Mouse (Mus musculus): Measurements from ENCODE around the gene Golga1. TPM values are rescaled to one million over a fixed set of nuclear protein-coding genes. Genes with fewer than 3 reads are reported as not detected.
"Not testable (repeated sequence)": the region's sequence is repeated elsewhere in the genome, so short reads cannot be mapped to it uniquely, and the experiment has no call there.

Gene Golga1
- 36.1 and 38.5 TPM in 2 replicates for polyA plus RNA-seq (2015; fragmentation: Nextera tagmentation; extraction: Ambion mirVana)

DNA sequence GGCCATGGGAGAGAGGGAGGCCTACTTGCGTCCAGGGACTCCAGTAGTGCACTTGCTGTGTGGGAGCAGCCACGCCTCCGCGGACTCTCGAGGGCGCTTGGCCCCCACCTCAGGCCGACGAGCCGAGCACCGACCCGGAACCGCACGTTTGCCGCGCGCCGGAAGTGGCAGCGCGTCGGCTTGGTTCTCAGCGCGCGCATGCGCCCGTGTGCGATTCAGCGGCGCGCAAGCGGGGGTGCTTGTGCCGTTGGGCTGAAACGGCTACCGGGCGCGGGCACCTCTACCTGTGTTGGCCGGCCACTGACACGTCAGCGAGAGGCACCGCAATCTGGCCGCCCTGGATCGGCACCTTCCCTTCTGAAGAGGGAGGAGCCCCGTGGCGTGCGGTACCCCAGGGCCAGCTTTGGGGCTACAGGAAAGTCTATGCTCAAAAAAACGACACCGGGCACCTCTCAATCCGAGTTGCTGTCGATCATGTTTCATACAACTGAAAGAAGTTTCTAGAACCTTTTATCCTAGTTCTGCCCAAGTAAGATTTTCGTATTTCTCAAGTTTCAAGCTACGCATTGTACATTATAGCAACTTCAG, at the start of gene Golga1:
TSS of gene Golga1 (minus strand) at position 142 of the 588 bp plus-strand sequence.
- Histone ChIP-seq H3K4me3 (replicated peaks) (peak within 1 kb of the TSS; percentile 98), H3K4me2 (replicated peaks) (peak within 1 kb of the TSS; percentile 87), H3K4me1 (replicated peaks) (peaks cover 14% of the 10 kb centered on the region), H3K9me3 (no peaks in the 10 kb centered on the region), H3K9ac (replicated peaks) (peak within 1 kb of the TSS; percentile 96), H3K36me3 (peaks cover 16% of the 10 kb centered on the region), H3K27me3 (no peaks in the 10 kb centered on the region), H3K27ac (peak within 1 kb of the TSS; percentile 87)
- under 1% methylated on average over 50 of the region's 50 CpGs for WGBS
- peak; percentile 99 for ATAC-seq

DNA sequence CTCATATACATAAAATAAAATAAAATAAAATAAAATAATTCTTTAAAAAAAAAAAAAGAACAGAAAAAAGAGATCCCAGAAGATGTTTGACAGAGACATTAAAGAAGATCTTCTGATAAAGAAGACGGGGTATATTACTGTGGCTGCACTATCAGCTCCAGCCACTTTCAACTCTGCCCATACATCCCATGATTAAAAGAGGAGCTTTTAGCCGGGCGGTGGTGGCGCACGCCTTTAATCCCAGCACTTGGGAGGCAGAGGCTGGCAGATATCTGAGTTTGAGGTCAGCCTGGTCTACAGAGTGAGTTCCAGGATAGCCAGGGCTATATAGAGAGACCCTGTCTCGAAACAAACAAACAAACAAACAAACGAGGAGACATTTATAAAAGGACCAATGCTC, 48.8 kb upstream of the Golga1 start:
- WGBS = 96% methylated on average over 7 of the region's 7 CpGs
- H3K36me3 ChIP-seq = peaks cover 64% of the 10 kb centered on the region

DNA sequence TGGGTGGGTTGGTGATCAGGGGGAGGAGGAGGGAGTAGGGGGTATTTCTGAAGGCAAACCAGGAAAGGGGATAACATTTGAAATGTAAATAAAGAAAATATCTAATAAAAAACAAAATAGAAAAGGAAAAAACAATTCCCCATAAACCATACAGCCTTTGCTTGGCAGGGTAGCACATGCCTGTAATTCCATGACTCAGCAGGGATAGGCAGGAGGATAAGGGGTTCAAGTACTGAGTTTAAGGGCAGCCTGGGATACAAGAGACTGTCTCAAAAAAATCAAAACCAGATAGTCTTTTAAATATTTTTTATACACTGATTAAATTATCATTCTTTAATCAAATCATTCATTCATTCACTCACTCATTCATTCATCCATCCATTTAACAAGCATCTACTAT, 45.2 kb upstream of the Golga1 start:
- Histone ChIP-seq H3K9ac (replicated peaks) (no peak overlapping the region), H3K36me3 (peaks cover 48% of the 10 kb centered on the region), H3K27me3 (no peaks in the 10 kb centered on the region), H3K4me3 (replicated peaks) (no peak overlapping the region), H3K27ac (no peak overlapping the region), H3K9me3 (no peaks in the 10 kb centered on the region), H3K4me2 (replicated peaks) (no peak overlapping the region), H3K4me1 (replicated peaks) (no peaks in the 10 kb centered on the region)
- no peak for ATAC-seq

More for the DNA sequence above, 48.8 kb upstream of the Golga1 start:
- no peak overlapping the region for H3K4me3 ChIP-seq (replicated peaks)
- H3K4me2 ChIP-seq (replicated peaks) = no peak overlapping the region
- ATAC-seq = no peak
- no peaks in the 10 kb centered on the region for H3K27me3 ChIP-seq
- H3K9me3 ChIP-seq = no peaks in the 10 kb centered on the region
- H3K4me1 ChIP-seq (replicated peaks) = no peaks in the 10 kb centered on the region
- H3K9ac ChIP-seq (replicated peaks) = no peak overlapping the region
- H3K27ac ChIP-seq = no peak overlapping the region

DNA sequence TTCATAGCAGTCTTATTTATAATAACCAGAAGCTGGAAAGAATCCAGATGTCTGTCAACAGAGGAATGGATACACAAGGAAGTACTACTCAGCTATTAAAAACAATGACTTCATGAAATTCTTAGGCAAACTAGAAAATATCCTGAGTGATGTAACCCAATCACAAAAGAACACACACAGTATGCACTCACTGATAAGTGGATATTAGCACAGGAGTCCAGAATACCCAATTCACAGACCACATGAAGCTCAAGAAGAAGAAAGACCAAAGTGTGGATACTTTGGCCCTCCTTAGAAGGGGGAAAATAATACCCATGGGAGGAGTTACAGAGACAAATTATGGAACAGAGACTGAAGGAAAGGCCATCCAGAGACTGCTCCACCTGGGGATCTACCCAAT, 44.4 kb upstream of the Golga1 start:
- H3K4me1 ChIP-seq (replicated peaks); H3K27me3 ChIP-seq; ATAC-seq; H3K9me3 ChIP-seq; H3K27ac ChIP-seq; H3K4me3 ChIP-seq (replicated peaks); H3K9ac ChIP-seq (replicated peaks); H3K4me2 ChIP-seq (replicated peaks): not testable (repeated sequence)
- H3K36me3 ChIP-seq = peaks cover 48% of the 10 kb centered on the region

DNA sequence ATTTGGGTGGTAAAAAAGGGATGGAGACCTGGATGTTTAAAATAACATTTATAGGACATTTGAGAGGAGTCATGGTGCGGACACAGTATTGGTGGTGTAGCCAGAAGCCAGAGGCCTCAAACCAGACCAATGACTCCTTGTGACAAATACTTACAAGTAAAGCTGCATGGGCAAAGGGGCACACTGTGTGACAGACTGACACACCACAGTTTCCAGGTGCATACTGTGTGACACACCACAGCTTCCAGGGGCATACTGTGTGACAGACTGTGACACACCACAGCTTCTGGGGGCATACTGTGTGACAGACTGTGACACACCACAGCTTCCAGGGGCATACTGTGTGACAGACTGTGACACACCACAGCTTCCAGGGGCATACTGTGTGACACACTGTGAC, 34.6 kb upstream of the Golga1 start:
- 95% methylated on average over 1 of the region's 1 CpGs for WGBS
- peaks cover 44% of the 10 kb centered on the region for H3K36me3 ChIP-seq
- H3K27ac ChIP-seq; H3K4me2 ChIP-seq (replicated peaks); H3K4me1 ChIP-seq (replicated peaks); H3K27me3 ChIP-seq; H3K9ac ChIP-seq (replicated peaks); H3K9me3 ChIP-seq; ATAC-seq; H3K4me3 ChIP-seq (replicated peaks): not testable (repeated sequence)

DNA sequence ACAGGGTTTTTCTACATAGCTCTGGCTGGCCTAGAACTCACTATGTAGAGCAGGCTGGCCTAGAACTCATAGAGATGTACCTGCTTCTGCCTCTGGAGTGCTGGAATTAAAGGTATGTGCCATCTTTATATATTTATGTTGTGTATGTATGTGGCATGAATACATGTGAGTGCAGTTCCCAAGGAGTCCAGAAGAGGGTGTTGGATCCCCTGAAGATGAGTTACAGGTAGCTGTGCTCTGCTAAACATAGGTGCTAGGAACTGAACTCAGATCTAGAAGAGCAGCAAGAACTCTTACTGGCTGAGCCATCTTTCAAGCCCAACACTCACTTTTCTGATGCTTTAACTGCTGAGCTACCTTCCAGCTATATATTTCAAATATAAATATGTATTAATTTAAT, 32.7 kb upstream of the Golga1 start:
- no peaks in the 10 kb centered on the region for H3K9me3 ChIP-seq

DNA sequence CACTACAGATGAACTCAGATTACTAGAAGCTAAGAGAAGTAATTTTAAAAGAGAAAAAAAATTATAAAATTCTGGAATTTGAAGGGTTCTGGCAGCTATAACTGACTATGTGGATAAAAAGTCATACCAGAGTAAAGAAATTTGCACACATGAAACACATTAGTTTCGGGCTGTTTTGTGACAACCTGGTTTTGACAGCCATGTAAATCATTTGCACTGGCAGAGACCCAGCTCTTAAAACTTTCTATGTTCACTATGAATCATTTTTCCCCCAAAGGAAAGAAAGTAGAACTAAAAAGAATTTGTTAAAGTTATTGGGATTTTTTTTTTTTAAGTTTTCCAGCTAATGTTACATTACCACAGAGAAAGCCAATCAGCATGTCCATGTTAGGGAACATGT, 26.6 kb upstream of the Golga1 start:
- 95% methylated on average over 1 of the region's 1 CpGs for WGBS
- H3K27ac ChIP-seq = no peak overlapping the region
- H3K27me3 ChIP-seq = no peaks in the 10 kb centered on the region
- peaks cover 42% of the 10 kb centered on the region for H3K36me3 ChIP-seq
- no peak for ATAC-seq
- H3K4me3 ChIP-seq (replicated peaks) = no peak overlapping the region
- H3K4me1 ChIP-seq (replicated peaks) = no peaks in the 10 kb centered on the region
- H3K9ac ChIP-seq (replicated peaks) = no peak overlapping the region
- no peaks in the 10 kb centered on the region for H3K9me3 ChIP-seq
- no peak overlapping the region for H3K4me2 ChIP-seq (replicated peaks)

More for the DNA sequence above, 32.7 kb upstream of the Golga1 start:
- H3K9ac ChIP-seq (replicated peaks) = no peak overlapping the region
- no peak overlapping the region for H3K4me3 ChIP-seq (replicated peaks)
- H3K4me2 ChIP-seq (replicated peaks) = no peak overlapping the region
- no peaks in the 10 kb centered on the region for H3K4me1 ChIP-seq (replicated peaks)
- H3K36me3 ChIP-seq = peaks cover 39% of the 10 kb centered on the region
- no peak for ATAC-seq
- no peak overlapping the region for H3K27ac ChIP-seq
- no peaks in the 10 kb centered on the region for H3K27me3 ChIP-seq

DNA sequence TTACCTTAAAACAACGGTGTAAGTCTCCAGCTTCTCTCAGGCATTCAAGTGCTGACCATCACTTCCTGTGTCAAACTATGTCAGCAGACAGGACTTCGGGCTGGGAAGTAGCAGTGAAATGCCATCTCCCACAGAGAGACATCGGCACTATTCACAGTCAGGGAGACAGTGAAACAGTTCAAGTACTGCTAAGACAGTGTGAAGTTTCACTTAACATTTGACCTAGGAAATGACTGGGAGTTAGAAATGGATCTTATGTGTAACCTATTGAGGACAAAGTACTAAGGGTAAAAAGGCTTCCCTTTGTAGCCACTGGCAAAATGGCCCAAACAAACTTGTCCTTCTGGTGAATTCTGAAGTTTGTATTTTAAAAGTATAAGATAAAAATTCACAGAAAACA, 17.4 kb upstream of the Golga1 start:
- Histone ChIP-seq H3K27ac (no peak overlapping the region), H3K4me3 (replicated peaks) (no peak overlapping the region), H3K4me1 (replicated peaks) (no peaks in the 10 kb centered on the region), H3K36me3 (peaks cover 76% of the 10 kb centered on the region), H3K4me2 (replicated peaks) (no peak overlapping the region), H3K9me3 (no peaks in the 10 kb centered on the region), H3K27me3 (no peaks in the 10 kb centered on the region), H3K9ac (replicated peaks) (no peak overlapping the region)
- ATAC-seq = no peak
- WGBS = 90% methylated on average over 3 of the region's 3 CpGs

DNA sequence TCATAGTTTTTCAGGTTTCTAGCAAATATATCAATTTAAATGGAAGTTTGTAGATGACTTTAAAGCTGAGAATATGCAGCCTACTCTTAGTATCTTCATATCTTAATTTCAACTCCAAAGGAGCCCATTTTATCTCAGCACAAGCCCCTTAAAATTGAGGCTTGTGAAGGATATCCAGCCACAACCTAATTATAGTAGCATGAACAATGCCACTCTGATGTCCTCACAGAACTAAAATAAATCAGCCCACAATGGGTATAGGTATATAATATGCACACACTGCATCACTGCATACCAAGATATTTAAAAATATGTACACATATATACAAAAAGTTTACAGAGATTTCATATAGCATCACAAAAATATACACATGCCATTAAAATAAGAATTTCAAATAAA, 5.3 kb upstream of the Golga1 start:
- Histone ChIP-seq H3K36me3 (0 out of 2 replicates have a peak, but pooled peaks cover under 1% of the 10 kb centered on the region), H3K4me2 (replicated peaks) (no peak overlapping the region)
- ATAC-seq = no peak

DNA sequence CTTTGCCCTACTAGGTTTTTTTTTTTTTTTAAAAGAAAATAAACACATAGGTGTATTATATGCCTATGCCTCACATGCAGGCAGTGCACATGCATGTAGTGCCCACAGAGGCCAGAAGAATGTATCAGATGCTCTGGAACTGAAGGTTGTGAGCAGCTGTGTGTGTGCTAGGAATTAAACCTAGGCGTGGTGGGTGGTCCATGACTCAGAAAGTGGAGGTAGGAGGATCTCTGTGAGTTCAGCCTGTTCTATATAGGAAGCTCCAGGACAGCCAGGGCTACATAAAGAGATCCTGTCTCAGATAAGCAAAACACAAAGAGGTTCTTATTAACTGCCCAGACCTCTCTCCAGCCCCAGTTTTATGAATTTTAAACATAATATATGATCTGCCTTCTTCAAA, 3.8 kb upstream of the Golga1 start:
- Histone ChIP-seq H3K4me1 (replicated peaks) (peaks cover 10% of the 10 kb centered on the region), H3K9ac (replicated peaks) (no peak overlapping the region), H3K4me2 (replicated peaks) (no peak overlapping the region), H3K4me3 (replicated peaks) (no peak overlapping the region), H3K9me3 (no peaks in the 10 kb centered on the region), H3K27ac (no peak overlapping the region), H3K36me3 (no peaks in the 10 kb centered on the region), H3K27me3 (no peaks in the 10 kb centered on the region)
- ATAC-seq = no peak
- 70% methylated on average over 1 of the region's 1 CpGs for WGBS

More for the DNA sequence above, 5.3 kb upstream of the Golga1 start:
- Histone ChIP-seq H3K9ac (replicated peaks) (no peak overlapping the region), H3K27me3 (no peaks in the 10 kb centered on the region), H3K27ac (no peak overlapping the region), H3K9me3 (no peaks in the 10 kb centered on the region), H3K4me1 (replicated peaks) (0 out of 2 replicates have a peak, but pooled peaks cover 2% of the 10 kb centered on the region), H3K4me3 (replicated peaks) (no peak overlapping the region)

DNA sequence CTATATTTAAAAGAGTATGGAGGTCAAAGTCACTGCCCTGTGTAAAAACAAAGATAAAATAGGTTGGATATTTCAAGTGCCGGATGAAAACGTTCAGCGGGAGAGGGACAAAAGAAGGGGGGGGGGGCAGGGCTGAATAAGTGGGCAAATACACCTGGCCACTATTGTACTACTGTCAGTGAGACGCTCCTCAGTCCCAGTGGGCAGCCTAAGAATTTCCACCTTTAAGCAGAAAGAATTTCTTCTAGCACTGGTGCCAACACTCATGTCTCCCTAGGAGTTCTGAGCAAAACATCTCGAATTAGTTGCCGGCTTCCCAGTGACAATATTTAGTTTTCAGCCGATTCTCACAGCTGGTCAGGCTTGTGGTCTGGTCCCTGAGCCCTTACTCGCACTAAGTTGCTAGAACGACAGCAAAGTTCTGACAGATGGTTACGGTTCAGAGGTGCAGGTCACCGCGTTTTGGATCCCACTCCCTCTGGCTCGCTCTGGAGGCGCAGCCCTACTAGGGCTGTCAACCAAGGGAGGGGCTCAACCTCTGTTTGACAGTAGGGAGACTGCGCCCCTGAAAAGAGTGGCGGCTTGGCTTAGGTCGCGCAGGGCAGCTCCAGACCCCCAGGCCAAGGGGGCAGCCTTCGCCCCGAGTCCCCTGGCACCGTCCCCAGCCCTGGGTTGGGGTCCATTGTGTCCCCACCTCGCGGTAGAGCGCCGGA, 498 bp downstream of the Golga1 start:
- H3K27ac ChIP-seq = peak overlapping the region; percentile 87
- H3K27me3 ChIP-seq = no peaks in the 10 kb centered on the region
- ATAC-seq = peak; percentile 48
- peak overlapping the region; percentile 96 for H3K9ac ChIP-seq (replicated peaks)
- peaks cover 14% of the 10 kb centered on the region for H3K4me1 ChIP-seq (replicated peaks)
- H3K4me2 ChIP-seq (replicated peaks) = peak overlapping the region; percentile 87
- WGBS = 6% methylated on average over 25 of the region's 25 CpGs
- peak overlapping the region; percentile 98 for H3K4me3 ChIP-seq (replicated peaks)
- no peaks in the 10 kb centered on the region for H3K9me3 ChIP-seq
- peaks cover 22% of the 10 kb centered on the region for H3K36me3 ChIP-seq

DNA sequence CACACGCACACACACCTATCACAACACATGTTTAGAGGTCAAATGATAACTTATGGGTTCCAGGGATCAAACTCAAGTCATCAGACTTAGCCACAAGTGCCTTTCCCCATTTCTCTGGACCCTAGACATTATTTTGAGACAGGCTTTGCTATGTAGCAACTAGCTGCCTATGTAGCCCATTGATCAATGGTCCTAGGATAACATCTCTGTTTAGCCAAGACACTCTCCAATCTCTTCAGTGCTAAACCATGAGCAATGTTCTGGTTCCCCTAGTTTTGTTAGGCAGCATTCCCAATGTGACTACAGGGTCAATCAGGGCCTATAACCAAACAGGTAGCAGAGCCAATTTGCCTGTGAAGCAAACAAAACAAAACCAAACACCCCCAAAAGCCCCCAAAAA, 16.8 kb downstream of the Golga1 start:
- H3K27me3 ChIP-seq = no peaks in the 10 kb centered on the region
- H3K4me1 ChIP-seq (replicated peaks) = no peaks in the 10 kb centered on the region
- 98% methylated on average over 1 of the region's 1 CpGs for WGBS
- no peak overlapping the region for H3K9ac ChIP-seq (replicated peaks)
- H3K9me3 ChIP-seq = no peaks in the 10 kb centered on the region
- H3K27ac ChIP-seq = no peak overlapping the region
- ATAC-seq = no peak
- peaks cover 82% of the 10 kb centered on the region for H3K36me3 ChIP-seq
- H3K4me2 ChIP-seq (replicated peaks) = no peak overlapping the region
- no peak overlapping the region for H3K4me3 ChIP-seq (replicated peaks)

DNA sequence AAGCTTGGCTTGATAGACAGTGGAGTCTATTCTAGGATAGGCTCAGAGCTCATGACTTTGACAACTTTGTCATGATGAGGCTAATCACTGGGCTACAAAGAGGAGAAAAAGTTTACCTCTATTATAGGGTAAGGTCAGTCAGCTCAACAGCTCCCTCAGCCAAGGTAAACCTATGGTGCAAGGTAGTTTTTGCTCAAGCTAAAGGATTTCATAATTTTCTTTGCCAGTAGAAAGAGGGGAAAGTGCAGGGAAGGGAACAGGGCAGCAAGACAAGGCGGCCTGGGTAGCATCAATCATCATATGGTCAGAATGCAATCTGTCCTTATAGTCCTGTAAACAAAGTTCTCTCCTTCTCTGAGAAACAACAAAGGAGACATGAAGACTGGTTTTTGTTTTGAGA, 25.1 kb downstream of the Golga1 start:
- Histone ChIP-seq H3K9me3 (no peaks in the 10 kb centered on the region), H3K4me1 (replicated peaks) (no peaks in the 10 kb centered on the region), H3K27me3 (no peaks in the 10 kb centered on the region), H3K4me2 (replicated peaks) (no peak overlapping the region), H3K4me3 (replicated peaks) (no peak overlapping the region), H3K9ac (replicated peaks) (no peak overlapping the region), H3K36me3 (peaks cover 81% of the 10 kb centered on the region), H3K27ac (no peak overlapping the region)
- ATAC-seq = no peak
- 96% methylated on average over 1 of the region's 1 CpGs for WGBS
